Mouse (Mus musculus) hindbrain, embryonic 12.5 days (tissue): ENCODE measurements around the gene Eva1a. TPM values are rescaled to one million over a fixed set of nuclear protein-coding genes. Genes with fewer than 3 reads are reported as not detected.
A peak's percentile ranks its signal among the peaks of the same experiment; 100 is the strongest.

Source experiments
- ATAC-seq: fragments of 200-750 bp; cut with Nextera tagmentation; 2 replicates; pipeline ENCODE4 v1.8.0; 2017; ENCODE audit warnings: moderate TSS enrichment; ENCODE audit not compliant: low FRiP score
- H3K27ac ChIP-seq: fragments of 300-500 bp; sonication (generic); 2 replicates; pipeline ENCODE4 v1.5.1; 2016; ENCODE audit warnings: mild to moderate bottlenecking
- H3K27me3 ChIP-seq: fragments of 300-500 bp; sonication (generic); 2 replicates; pipeline ENCODE4 v1.6.1; 2016; ENCODE audit warnings: mild to moderate bottlenecking
- H3K36me3 ChIP-seq: fragments of 300-500 bp; sonication (generic); 2 replicates; pipeline ENCODE4 v1.6.1; 2016; ENCODE audit warnings: mild to moderate bottlenecking
- H3K4me1 ChIP-seq: fragments of 300-500 bp; sonication (generic); 2 replicates; pipeline ENCODE4 v1.6.1; 2016
- H3K4me2 ChIP-seq: fragments of 300-500 bp; sonication (generic); replicated peaks from 2 replicates; pipeline ENCODE4 v1.6.1; 2016; ENCODE audit warnings: mild to moderate bottlenecking
- H3K4me3 ChIP-seq: fragments of 300-500 bp; sonication (generic); 2 replicates; pipeline ENCODE4 v1.5.1; 2016; ENCODE audit warnings: mild to moderate bottlenecking
- H3K9ac ChIP-seq: fragments of 300-500 bp; sonication (generic); 2 replicates; pipeline ENCODE4 v1.6.1; 2016; ENCODE audit warnings: mild to moderate bottlenecking, moderate library complexity
- H3K9me3 ChIP-seq: fragments of 300-500 bp; sonication (generic); replicated peaks from 2 replicates; pipeline ENCODE4 v1.6.1; 2016; ENCODE audit warnings: mild to moderate bottlenecking
- WGBS: fragments of 180-500 bp; shearing (Covaris S2); methylation state at CpG from one replicate; pipeline ENCODE4 v1.1.7; 2016; 5-methylcytosine and 5-hydroxymethylcytosine counted together
- polyA plus RNA-seq: library from polyadenylated mRNA; unstranded; fragments of >200 nt; fragmentation: Nextera tagmentation; extraction: Ambion mirVana; gene quantifications from 2 replicates; pipeline ENCODE4 v1.2.1, GENCODE M21; 2016

The Eva1a gene
- polyA plus RNA-seq, 1 experiment from 2014 or later = 3.7 TPM

GRCm38 (mm10) chr6:82073567-82073966, 32.7 kb downstream of the Eva1a start:
- no peak overlapping the region for H3K4me2 ChIP-seq
- no peaks in the 10 kb centered on the region for H3K36me3 ChIP-seq
- no peaks in the 10 kb centered on the region for H3K27me3 ChIP-seq
- 88% methylated on average over 3 of the region's 3 CpGs for WGBS
- no peaks in the 10 kb centered on the region for H3K4me1 ChIP-seq
- no peak for ATAC-seq
- no peak overlapping the region for H3K9ac ChIP-seq
- no peaks in the 10 kb centered on the region for H3K9me3 ChIP-seq
- H3K4me3 ChIP-seq = no peak overlapping the region
- H3K27ac ChIP-seq = no peak overlapping the region

GRCm38 (mm10) chr6:82076364-82076763, 35.5 kb downstream of the Eva1a start:
- ATAC-seq = no peak
- H3K27me3 ChIP-seq = no peaks in the 10 kb centered on the region
- no peak overlapping the region for H3K27ac ChIP-seq

GRCm38 (mm10) chr6:82078875-82079274, 38.0 kb downstream of the Eva1a start:
- no peaks in the 10 kb centered on the region for H3K9me3 ChIP-seq
- ATAC-seq = no peak
- H3K27ac ChIP-seq = no peak overlapping the region
- H3K4me3 ChIP-seq = no peak overlapping the region
- no peak overlapping the region for H3K4me2 ChIP-seq
- H3K9ac ChIP-seq = no peak overlapping the region
- WGBS = 95% methylated on average over 4 of the region's 4 CpGs
- no peaks in the 10 kb centered on the region for H3K36me3 ChIP-seq
- H3K27me3 ChIP-seq = no peaks in the 10 kb centered on the region
- no peaks in the 10 kb centered on the region for H3K4me1 ChIP-seq

More at GRCm38 (mm10) chr6:82076364-82076763, 35.5 kb downstream of the Eva1a start:
- Histone ChIP-seq H3K4me2 (no peak overlapping the region), H3K36me3 (no peaks in the 10 kb centered on the region), H3K9me3 (no peaks in the 10 kb centered on the region), H3K9ac (no peak overlapping the region), H3K4me1 (no peaks in the 10 kb centered on the region), H3K4me3 (no peak overlapping the region)
- 75% methylated on average over 4 of the region's 4 CpGs for WGBS

GRCm38 (mm10) chr6:82083655-82084054, 42.8 kb downstream of the Eva1a start:
- Histone ChIP-seq H3K27ac (no peak overlapping the region), H3K4me3 (no peak overlapping the region), H3K4me2 (no peak overlapping the region), H3K9ac (no peak overlapping the region), H3K27me3 (no peaks in the 10 kb centered on the region), H3K36me3 (no peaks in the 10 kb centered on the region), H3K9me3 (0 out of 2 replicates have a peak, but pooled peaks cover 3% of the 10 kb centered on the region), H3K4me1 (no peaks in the 10 kb centered on the region)
- ATAC-seq = no peak
- WGBS = 76% methylated on average over 6 of the region's 6 CpGs

- Histone ChIP-seq H3K27me3 (no peaks in the 10 kb centered on the region), H3K9me3 (0 out of 2 replicates have a peak, but pooled peaks cover 3% of the 10 kb centered on the region), H3K27ac (no peak overlapping the region), H3K4me1 (no peaks in the 10 kb centered on the region), H3K36me3 (no peaks in the 10 kb centered on the region), H3K4me2 (no peak overlapping the region), H3K9ac (no peak overlapping the region), H3K4me3 (no peak overlapping the region)
- ATAC-seq = no peak
- WGBS = 65% methylated on average over 3 of the region's 3 CpGs
Measured at GRCm38 (mm10) chr6:82084235-82084634, 43.4 kb downstream of the Eva1a start.

GRCm38 (mm10) chr6:82085313-82085908, 44.6 kb downstream of the Eva1a start:
- H3K9ac ChIP-seq = no peak overlapping the region
- H3K4me3 ChIP-seq = no peak overlapping the region
- no peaks in the 10 kb centered on the region for H3K27me3 ChIP-seq
- H3K9me3 ChIP-seq = 0 out of 2 replicates have a peak, but pooled peaks cover 3% of the 10 kb centered on the region
- H3K4me2 ChIP-seq = no peak overlapping the region
- ATAC-seq = no peak
- no peaks in the 10 kb centered on the region for H3K4me1 ChIP-seq
- WGBS = 89% methylated on average over 8 of the region's 8 CpGs
- H3K36me3 ChIP-seq = no peaks in the 10 kb centered on the region
- H3K27ac ChIP-seq = no peak overlapping the region

GRCm38 (mm10) chr6:82088133-82088532, 47.3 kb downstream of the Eva1a start:
- Histone ChIP-seq H3K4me2 (no peak overlapping the region), H3K9me3 (0 out of 2 replicates have a peak, but pooled peaks cover 3% of the 10 kb centered on the region), H3K36me3 (no peaks in the 10 kb centered on the region), H3K9ac (no peak overlapping the region), H3K27ac (no peak overlapping the region), H3K27me3 (peaks cover 8% of the 10 kb centered on the region; the same call in 1 of the 2 replicates), H3K4me1 (peaks cover 5% of the 10 kb centered on the region; the same call in 1 of the 2 replicates), H3K4me3 (no peak overlapping the region)
- WGBS = 71% methylated on average over 4 of the region's 4 CpGs
- ATAC-seq = no peak

GRCm38 (mm10) chr6:82091773-82092172, 50.9 kb downstream of the Eva1a start:
- Histone ChIP-seq H3K4me1 (peaks cover 5% of the 10 kb centered on the region; the same call in 1 of the 2 replicates), H3K9ac (peak overlapping the region; percentile 44), H3K27me3 (peaks cover 12% of the 10 kb centered on the region; the same call in 1 of the 2 replicates), H3K4me3 (peak overlapping the region; percentile 32), H3K27ac (no peak overlapping the region), H3K9me3 (no peaks in the 10 kb centered on the region), H3K36me3 (no peaks in the 10 kb centered on the region), H3K4me2 (peak overlapping the region; percentile 67)
- peak; percentile 22; the same call in 1 of the 2 replicates for ATAC-seq
- WGBS = 2% methylated on average over 28 of the region's 28 CpGs

- H3K4me3 ChIP-seq = no peak overlapping the region
- no peak overlapping the region for H3K27ac ChIP-seq
- no peak overlapping the region for H3K9ac ChIP-seq
- ATAC-seq = no peak
- H3K9me3 ChIP-seq = no peaks in the 10 kb centered on the region
- 100% methylated on average over 1 of the region's 1 CpGs for WGBS
- H3K36me3 ChIP-seq = no peaks in the 10 kb centered on the region
- H3K27me3 ChIP-seq = peaks cover 4% of the 10 kb centered on the region; the same call in 1 of the 2 replicates
- no peaks in the 10 kb centered on the region for H3K4me1 ChIP-seq
- no peak overlapping the region for H3K4me2 ChIP-seq
Measured at GRCm38 (mm10) chr6:82097705-82098104, 56.9 kb downstream of the Eva1a start.

GRCm38 (mm10) chr6:82098456-82098855, 57.6 kb downstream of the Eva1a start:
- 92% methylated on average over 1 of the region's 1 CpGs for WGBS
- no peak overlapping the region for H3K4me2 ChIP-seq
- no peak for ATAC-seq

GRCm38 (mm10) chr6:82110473-82110872, 69.6 kb downstream of the Eva1a start:
- WGBS = 86% methylated on average over 7 of the region's 7 CpGs
- Histone ChIP-seq H3K27me3 (no peaks in the 10 kb centered on the region), H3K4me2 (no peak overlapping the region), H3K9me3 (no peaks in the 10 kb centered on the region), H3K27ac (no peak overlapping the region), H3K4me1 (no peaks in the 10 kb centered on the region; the same call in 1 of the 2 replicates), H3K4me3 (no peak overlapping the region), H3K36me3 (no peaks in the 10 kb centered on the region), H3K9ac (no peak overlapping the region)
- ATAC-seq = no peak

More at GRCm38 (mm10) chr6:82098456-82098855, 57.6 kb downstream of the Eva1a start:
- no peak overlapping the region for H3K9ac ChIP-seq
- peaks cover 2% of the 10 kb centered on the region; the same call in 1 of the 2 replicates for H3K27me3 ChIP-seq
- no peak overlapping the region for H3K27ac ChIP-seq
- H3K4me3 ChIP-seq = no peak overlapping the region
- H3K9me3 ChIP-seq = no peaks in the 10 kb centered on the region
- no peaks in the 10 kb centered on the region for H3K4me1 ChIP-seq
- no peaks in the 10 kb centered on the region for H3K36me3 ChIP-seq

GRCm38 (mm10) chr6:82111111-82111510, 70.3 kb downstream of the Eva1a start:
- Histone ChIP-seq H3K27me3 (no peaks in the 10 kb centered on the region), H3K4me2 (no peak overlapping the region), H3K36me3 (no peaks in the 10 kb centered on the region), H3K4me1 (no peaks in the 10 kb centered on the region; the same call in 1 of the 2 replicates), H3K4me3 (no peak overlapping the region), H3K27ac (no peak overlapping the region), H3K9ac (no peak overlapping the region), H3K9me3 (no peaks in the 10 kb centered on the region)
- 94% methylated on average over 1 of the region's 1 CpGs for WGBS
- no peak for ATAC-seq

- Histone ChIP-seq H3K4me2 (no peak overlapping the region), H3K27me3 (no peaks in the 10 kb centered on the region), H3K9ac (no peak overlapping the region), H3K27ac (no peak overlapping the region), H3K9me3 (no peaks in the 10 kb centered on the region), H3K4me3 (no peak overlapping the region), H3K4me1 (no peaks in the 10 kb centered on the region; the same call in 1 of the 2 replicates), H3K36me3 (no peaks in the 10 kb centered on the region)
- no peak for ATAC-seq
- WGBS = 90% methylated on average over 3 of the region's 3 CpGs
Measured at GRCm38 (mm10) chr6:82111540-82111939, 70.7 kb downstream of the Eva1a start.
